Mouse (Mus musculus) left cerebral cortex, adult 2 months (tissue): ENCODE data around the gene Synj2. TPM values are rescaled to one million over a fixed set of nuclear protein-coding genes. Genes with fewer than 3 reads are reported as not detected.
"Not testable (repeated sequence)": the region's sequence is repeated elsewhere in the genome, so short reads cannot be mapped to it uniquely, and the experiment has no call there.

ENCODE experiments used
- DNase-seq, 2 experiments: peaks; one replicate each; pipeline ENCODE4 v3.0.0; 2021 to 2022; ENCODE audit warnings: low spot score in 2 of 2, mixed read lengths in 1 of 2; ENCODE audit errors: extremely low spot score in 1 of 2
- H3K27ac ChIP-seq: fragments of 200-600 bp; 2 replicates; pipeline ENCODE4 v1.8.1; 2022
- H3K4me3 ChIP-seq: fragments of 200-600 bp; 2 replicates; pipeline ENCODE4 v1.8.1; 2022
- CTCF ChIP-seq: fragments of 200-600 bp; IDR thresholded peaks from 2 replicates; pipeline ENCODE4 v1.8.1; 2022; ENCODE audit warnings: antibody characterized with exemption, mild to moderate bottlenecking, moderate library complexity
- intact Hi-C: fragments of 180-260 bp; cut with DNase I; formaldehyde crosslinking; loops from one replicate; pipeline ENCODE4 v1.15.1; 2025
- total RNA-seq, 2 experiments: library from RNA; stranded (reverse); gene quantifications; 2 replicates each; pipeline ENCODE4 v1.2.3; 2021

Synj2 gene
- total RNA-seq, 2 experiments from 2014 or later = 130 to 132 TPM

DNA sequence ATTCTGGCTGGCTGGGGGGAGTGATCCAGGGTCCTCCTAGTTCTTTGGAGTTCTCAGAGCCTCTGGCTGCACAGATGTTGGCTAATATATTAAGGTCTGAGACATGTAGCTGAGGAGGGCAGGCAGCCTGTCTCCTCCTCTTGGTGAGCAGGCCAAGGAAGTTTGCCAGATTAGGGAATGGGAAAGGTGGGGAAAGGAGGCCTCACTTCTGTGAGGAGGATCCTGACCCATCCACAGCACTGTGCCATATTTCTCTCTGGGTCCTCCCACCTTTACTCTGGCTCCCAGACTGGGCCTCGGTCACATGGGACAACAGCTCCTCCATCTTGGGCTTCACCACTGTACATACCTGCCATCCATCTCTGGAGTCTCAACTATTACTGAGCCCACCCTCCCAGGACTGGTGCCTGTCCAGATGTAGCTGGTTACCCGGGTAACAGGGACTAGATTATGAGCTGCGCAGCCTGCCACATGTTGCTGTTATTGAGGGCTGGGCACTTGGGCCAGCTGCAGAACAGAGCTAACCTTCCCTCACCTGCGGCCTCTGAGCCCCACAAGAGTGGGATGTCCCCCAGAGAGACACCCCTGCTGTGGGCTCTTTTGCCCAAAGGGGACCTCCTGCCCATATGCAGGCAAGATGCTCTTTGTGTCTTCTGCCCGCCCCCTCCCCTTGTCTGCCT, 66.2 kb downstream of the Synj2 start:
- intact Hi-C loops = loop anchor here (2.0 to 5.0 kb wide), 2 partner anchors 30 to 210 kb away; no protein-coding TSS in a partner anchor
- Histone ChIP-seq H3K4me3 (no peak overlapping the region), H3K27ac (peak overlapping the region; percentile 1; the same call in 1 of the 2 replicates)
- DNase-seq = no peak
- TF ChIP-seq CTCF = no peak

DNA sequence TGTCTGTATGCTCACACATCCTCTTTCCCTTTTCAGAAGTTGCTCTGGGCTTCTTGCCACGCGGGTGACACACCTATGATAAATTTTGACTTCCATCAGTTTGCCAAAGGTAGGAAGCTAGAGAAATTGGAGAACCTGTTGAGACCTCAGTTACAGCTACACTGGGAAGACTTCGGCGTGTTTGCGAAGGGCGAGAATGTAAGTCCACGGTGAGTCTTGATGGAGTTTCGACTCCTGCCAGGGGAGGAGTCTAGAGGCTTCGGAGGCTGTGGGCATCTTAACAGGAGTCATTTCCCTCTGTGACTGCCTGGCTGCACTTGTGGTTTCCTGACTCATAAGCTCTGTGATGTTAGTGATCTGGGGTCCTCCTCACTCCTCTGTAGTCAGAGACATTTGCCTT, 66.8 kb downstream of the Synj2 start:
- H3K27ac ChIP-seq = no peak overlapping the region; the same call in 1 of the 2 replicates
- no peak for DNase-seq
- intact Hi-C loops = loop anchor here (2.0 to 5.0 kb wide), 2 partner anchors 31 to 211 kb away; no protein-coding TSS in a partner anchor
- TF ChIP-seq CTCF = no peak
- no peak overlapping the region for H3K4me3 ChIP-seq

DNA sequence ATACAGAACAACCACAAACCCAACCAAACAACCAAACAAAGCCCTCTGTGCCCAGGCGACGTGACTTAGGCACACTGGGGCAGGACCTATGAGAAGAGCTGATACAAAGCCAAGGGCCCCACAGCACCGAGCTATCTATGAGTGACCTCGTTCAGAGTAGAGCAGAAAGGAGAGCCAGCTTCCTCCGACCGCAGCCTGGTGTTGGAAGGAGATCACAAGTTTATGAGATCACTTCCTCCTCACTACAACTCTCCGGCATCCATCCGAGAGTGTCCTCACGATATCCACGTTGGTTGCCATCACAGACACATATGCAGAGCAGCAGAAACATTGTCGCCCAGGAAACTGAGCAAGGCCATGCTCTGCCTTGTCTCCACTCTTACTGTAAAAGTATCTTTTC, 67.5 kb downstream of the Synj2 start:
- DNase-seq = no peak
- intact Hi-C loops = loop anchor here (5.0 kb wide), 1 partner anchor 211 kb away; no protein-coding TSS in a partner anchor
- H3K4me3 ChIP-seq = no peak overlapping the region
- H3K27ac ChIP-seq = no peak overlapping the region
- no peak for TF ChIP-seq CTCF

DNA sequence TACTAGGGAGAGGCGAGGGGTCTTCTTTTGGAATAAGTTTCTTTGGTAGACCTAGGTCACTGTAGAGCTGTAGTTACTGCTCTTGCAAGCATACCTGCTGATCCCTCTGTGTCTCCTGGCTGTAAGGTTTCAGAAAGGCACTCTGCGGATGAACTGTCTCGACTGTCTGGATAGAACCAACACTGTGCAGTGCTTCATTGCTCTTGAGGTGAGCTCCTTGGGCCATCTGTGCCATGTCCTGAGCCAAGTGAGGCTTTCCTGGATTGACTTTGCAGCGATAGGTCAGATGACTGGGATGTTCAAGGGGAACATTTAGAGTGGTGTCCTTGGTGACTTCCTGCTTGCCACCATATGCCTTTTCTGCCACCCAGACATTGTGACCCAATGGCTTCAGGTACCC, 68.5 kb downstream of the Synj2 start:
- no peak overlapping the region for H3K27ac ChIP-seq
- intact Hi-C loops = loop anchor here (5.0 kb wide), 1 partner anchor 212 kb away; no protein-coding TSS in a partner anchor
- no peak for TF ChIP-seq CTCF
- H3K4me3 ChIP-seq = no peak overlapping the region
- DNase-seq = no peak

DNA sequence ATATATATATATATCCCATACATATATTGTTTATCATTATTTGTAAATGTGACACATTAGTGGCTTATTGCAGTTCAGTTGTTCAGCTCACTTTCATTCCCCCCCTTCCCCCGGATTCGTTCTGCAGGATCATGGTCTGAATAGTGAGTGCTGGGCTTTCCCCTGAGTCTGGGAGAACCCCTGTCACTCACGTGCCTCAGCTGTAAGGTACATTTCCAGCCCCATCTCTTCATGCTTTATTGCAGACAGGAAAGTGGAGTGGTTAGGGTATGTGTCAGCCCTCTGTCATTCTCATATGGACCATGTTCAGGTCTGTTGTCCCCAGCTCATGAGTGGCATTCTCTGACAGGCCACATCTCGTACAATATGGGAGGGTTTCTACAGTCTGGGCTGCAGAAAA, 72.0 kb downstream of the Synj2 start:
- DNase-seq = no peak
- Histone ChIP-seq H3K4me3 (no peak overlapping the region), H3K27ac (no peak overlapping the region)
- TF ChIP-seq CTCF = no peak
- intact Hi-C loops = no loop called here

DNA sequence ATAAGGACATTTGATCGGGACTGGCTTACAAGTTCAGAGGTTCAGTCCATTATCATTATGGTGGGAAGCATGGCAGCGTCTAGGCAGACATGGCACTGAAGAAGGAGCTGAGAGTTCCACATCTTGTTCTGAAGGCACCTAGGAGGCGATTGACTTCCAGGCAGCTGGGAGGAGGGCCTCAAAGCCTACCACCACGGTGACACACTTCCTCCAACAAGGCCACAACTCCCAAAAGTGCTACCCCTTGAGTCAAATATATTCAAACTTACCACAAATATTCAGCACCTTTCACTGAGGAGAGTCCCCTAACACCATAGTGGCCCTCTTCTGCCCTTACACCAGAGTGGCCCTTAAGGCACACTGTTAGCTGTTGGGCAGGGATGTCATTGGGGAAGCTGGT, 73.9 kb downstream of the Synj2 start:
- Histone ChIP-seq H3K27ac (no peak overlapping the region), H3K4me3 (no peak overlapping the region)
- DNase-seq = no peak
- intact Hi-C loops = no loop called here
- no peak for TF ChIP-seq CTCF

DNA sequence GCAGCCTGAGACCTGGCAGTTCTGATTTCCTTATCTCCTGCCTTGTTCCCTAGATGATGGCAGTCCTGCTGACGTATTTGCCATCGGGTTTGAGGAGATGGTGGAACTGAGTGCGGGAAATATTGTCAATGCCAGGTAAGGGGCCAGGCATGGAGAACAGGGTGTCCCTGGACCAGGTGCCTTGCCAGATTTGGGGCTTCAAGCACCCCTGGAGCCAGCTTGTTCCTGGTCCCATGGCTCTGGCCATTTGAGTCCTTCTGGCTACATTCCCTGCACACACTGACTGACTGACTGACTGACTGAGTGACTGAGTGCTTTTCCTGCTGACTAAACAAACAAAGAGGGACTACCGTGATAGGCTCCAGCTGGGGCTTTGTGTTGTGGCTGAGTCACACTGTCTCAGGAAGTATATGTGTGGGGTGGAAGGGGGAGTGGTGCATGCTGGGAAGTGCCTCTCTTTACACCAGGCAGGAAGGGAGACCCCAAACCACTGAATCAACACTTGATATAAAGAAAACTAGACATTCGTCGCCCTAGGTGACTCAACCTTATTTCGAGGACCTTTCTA, 75.2 kb downstream of the Synj2 start:
- Histone ChIP-seq H3K27ac (no peak overlapping the region; the same call in 1 of the 2 replicates), H3K4me3 (no peak overlapping the region)
- TF ChIP-seq CTCF = no peak
- intact Hi-C loops = no loop called here
- no peak for DNase-seq

DNA sequence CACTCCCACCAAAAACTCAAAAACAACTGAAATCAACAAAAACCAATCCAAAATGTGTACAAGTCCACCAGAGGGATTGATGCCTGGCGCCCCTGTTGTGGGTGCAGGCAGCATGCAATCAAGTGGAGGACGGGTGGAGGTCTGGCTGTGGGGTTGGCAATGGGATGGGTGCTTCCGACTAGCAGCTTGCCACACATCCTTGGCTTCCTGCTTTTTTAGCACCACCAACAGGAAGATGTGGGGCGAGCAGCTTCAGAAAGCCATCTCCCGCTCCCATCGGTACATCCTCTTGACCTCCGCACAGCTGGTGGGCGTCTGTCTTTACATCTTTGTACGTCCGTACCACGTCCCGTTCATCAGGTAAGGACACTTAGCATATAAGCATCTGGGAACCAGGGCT, 76.2 kb downstream of the Synj2 start:
- DNase-seq = no peak
- Histone ChIP-seq H3K27ac (no peak overlapping the region), H3K4me3 (no peak overlapping the region)
- peak; percentile 22 for TF ChIP-seq CTCF
- intact Hi-C loops = no loop called here

DNA sequence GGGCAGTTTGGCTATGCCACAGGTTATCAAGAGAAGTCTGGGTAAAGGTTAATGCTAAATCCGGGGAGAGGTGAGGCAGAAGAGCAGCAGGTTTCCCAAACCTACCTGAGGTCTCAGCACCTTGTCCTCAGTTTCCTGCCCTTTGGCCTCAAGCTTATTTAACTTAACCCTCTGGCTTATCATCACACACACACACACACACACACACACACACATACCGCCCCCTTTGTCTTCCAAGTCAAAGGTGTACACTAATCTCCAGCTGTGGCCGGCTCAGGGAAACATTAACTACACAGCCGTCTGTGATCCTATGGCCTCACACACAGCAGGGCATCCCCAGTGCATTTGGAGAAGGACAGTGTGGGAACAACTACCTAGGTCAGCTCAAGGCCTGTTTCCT, 77.3 kb downstream of the Synj2 start:
- Histone ChIP-seq H3K4me3 (no peak overlapping the region), H3K27ac (no peak overlapping the region)
- no peak for DNase-seq
- no peak for TF ChIP-seq CTCF
- intact Hi-C loops = loop anchor here (2.0 kb wide), 1 partner anchor 78 kb away; the partner anchor contains the start of gene Synj2

DNA sequence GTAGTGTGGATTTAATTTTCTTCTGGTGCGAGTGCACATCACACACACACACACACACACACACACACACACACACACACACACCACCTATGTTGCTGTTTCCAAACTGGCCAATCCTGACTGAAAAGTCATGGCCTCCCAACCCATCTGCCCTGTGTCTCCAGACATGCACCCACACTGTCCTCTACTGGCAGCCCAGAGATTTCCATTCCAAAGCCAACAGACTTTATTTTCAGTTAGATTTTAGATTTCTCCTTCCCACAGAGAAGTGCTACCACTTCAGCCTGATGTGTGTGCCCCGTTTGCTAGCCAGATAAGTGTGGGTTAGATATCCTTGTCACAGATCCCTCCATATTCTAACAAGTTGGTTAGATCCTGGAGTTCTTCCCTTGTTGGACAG, 78.7 kb downstream of the Synj2 start:
- Histone ChIP-seq H3K27ac (no peak overlapping the region), H3K4me3 (no peak overlapping the region)
- intact Hi-C loops = loop anchor here (2.0 kb wide), 1 partner anchor 79 kb away; the partner anchor contains the start of gene Synj2
- no peak for DNase-seq
- TF ChIP-seq CTCF = peak; percentile 70

DNA sequence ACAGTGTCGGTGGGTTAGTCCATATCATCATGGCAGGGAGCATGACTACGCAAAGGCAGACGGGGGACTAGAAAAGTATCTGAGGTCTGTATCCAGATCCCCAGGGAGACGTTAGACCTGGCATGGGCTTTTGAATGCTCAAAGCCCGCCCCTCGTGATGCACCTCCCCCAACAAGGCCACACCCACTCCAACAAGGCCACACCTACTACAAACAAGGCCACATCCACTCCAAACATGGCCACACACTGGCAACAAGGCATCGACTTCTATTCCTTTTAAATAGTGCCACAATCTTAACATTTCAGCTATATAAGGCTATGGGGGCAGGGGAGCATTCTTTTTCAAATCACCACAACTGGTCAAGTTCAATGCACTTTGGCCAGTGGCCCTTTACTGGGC, 79.6 kb downstream of the Synj2 start:
- no peak for TF ChIP-seq CTCF
- DNase-seq = no peak
- intact Hi-C loops = no loop called here

DNA sequence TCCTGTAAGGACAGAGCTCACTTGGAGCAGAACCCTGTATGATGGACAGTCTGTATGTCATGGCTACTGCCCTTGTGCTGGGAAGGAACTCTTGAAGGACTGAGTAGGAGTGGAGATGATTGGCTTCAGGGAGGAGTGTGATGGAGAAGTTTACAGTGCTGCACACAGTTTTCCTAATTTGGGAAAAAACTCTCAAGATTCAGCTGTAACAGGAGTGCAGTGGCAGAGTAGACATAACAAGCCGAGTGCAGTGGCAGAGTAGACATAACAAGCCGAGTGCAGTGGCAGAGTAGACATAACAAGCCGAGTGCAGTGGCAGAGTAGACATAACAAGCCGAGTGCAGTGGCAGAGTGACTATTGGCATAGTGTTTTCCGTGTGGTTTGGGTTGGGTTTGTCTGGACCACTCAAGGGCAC, 80.3 kb downstream of the Synj2 start:
- H3K4me3 ChIP-seq, DNase-seq, H3K27ac ChIP-seq, intact Hi-C loops: not testable (repeated sequence)

More for the DNA sequence above, 79.6 kb downstream of the Synj2 start:
- H3K4me3 ChIP-seq = no peak overlapping the region
- no peak overlapping the region for H3K27ac ChIP-seq
